Mouse (Mus musculus): ENCODE results near the gene Rsph3a. TPM values are rescaled to one million over a fixed set of nuclear protein-coding genes. Genes with fewer than 3 reads are reported as not detected.
A peak's percentile ranks its signal among the peaks of the same experiment; 100 is the strongest.
"Not testable (repeated sequence)": the region's sequence is repeated elsewhere in the genome, so short reads cannot be mapped to it uniquely, and the experiment has no call there.

Gene Rsph3a
- polyA plus RNA-seq, 1 experiment from 2014 or later, result 79.0 TPM

DNA sequence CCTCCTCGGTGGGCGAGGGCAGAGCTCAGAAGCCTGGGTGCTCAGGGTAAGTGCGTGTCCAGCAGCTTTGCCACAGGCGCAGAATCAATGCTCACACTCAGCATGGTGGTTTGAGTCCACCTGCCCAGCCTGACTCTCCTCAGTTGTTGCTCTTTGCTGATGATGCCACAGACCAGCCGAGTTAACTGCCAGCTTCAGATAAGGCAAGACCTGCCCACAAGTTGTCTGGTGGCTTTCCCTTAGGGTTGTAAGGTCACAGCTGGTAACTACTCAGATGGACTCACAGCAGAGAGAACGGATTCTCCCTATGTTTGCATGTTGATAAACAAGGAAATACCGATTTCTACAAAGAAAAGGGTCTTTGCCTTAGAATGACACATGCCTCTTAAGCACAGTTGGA lies 64.2 kb downstream of the Rsph3a start:
- H3K36me3 ChIP-seq (replicated peaks); H3K27ac ChIP-seq; H3K27me3 ChIP-seq (replicated peaks); H3K9me3 ChIP-seq; H3K4me2 ChIP-seq; ATAC-seq (replicated peaks); H3K9ac ChIP-seq; H3K4me3 ChIP-seq; H3K4me1 ChIP-seq: not testable (repeated sequence)
- WGBS, result 85% methylated on average over 6 of the region's 7 CpGs

DNA sequence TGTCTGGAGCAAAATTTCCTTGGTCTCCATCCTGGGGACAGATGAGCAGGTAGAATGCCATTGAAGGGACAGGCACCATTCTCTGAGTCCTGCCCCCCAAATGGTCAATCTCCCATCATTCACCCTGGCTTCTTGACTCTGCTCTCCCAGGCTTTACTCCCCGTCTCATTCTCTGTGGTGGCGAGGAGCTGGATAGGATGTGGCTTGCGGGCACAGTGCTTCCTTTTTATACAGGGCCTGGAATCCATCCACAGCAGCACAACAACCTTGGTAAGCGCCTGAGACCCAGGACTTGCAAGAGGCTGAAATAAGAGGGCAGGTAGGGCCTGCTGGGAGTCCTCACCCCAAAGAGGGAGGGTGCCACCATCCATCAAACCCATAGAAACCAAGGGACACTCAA lies 68.6 kb downstream of the Rsph3a start:
- ATAC-seq (replicated peaks), result not testable (repeated sequence)

DNA sequence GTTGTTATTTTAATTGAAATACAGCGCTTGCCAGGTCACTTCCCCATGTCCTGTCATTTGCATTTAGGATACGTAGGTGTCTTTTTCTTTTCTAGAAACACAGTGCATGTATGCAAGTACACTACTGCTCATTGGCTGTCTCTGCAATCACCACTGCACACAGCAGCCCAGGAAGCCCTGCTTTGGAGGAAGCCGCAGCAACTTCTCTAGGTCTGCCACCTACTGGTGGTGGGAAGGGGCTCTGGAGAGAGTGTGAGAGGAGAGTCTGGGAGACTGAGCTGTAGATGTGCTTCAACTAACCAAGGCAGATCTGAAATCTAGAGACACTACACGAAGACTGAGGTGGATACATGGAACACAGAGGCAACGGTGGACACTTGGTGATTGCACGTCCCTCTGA lies 77.3 kb downstream of the Rsph3a start:
- H3K4me2 ChIP-seq; H3K4me3 ChIP-seq; H3K27me3 ChIP-seq (replicated peaks); H3K4me1 ChIP-seq; H3K36me3 ChIP-seq (replicated peaks); H3K9me3 ChIP-seq; H3K9ac ChIP-seq; H3K27ac ChIP-seq; ATAC-seq (replicated peaks): not testable (repeated sequence)
- no CpG with 5 or more reads among the region's 6 CpGs for WGBS

More for the DNA sequence above, 68.6 kb downstream of the Rsph3a start:
- H3K4me1 ChIP-seq; H3K9ac ChIP-seq; H3K4me3 ChIP-seq; H3K36me3 ChIP-seq (replicated peaks); H3K27me3 ChIP-seq (replicated peaks); H3K27ac ChIP-seq; H3K9me3 ChIP-seq; H3K4me2 ChIP-seq: not testable (repeated sequence)
- WGBS, result 96% methylated on average over 4 of the region's 4 CpGs

DNA sequence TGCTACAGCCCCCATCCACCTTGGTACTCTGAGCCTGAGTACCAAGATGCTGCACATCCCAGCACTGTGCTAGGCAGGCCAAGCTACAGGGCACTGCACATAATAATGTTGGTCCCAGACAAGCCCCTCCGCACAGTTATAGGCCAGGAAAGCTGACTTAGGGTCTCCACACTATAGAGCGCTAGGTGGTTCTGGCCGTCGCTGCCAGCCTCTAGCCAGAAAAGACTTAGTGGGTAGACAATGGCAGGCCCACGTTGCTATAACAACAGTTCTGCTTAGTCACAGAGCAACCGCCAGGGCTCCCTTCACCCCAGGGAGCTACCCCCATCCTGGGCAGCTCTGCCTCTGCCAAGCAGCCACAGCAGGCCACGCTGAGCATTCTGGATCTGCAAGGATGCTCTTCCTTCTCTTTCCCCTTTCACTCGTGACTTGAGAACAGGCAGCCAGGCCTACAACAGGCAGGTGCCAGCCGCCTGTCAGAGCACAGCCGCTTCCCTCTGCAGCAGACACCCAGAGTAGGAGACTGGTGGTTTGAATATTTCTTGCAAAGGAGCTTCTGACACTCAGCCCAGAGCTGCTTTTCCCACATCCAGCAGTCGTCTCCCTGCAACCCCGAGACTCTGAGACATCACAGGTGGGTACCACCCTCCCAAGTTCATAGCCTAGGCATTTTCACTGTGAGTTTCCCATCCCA lies 82.2 kb downstream of the Rsph3a start:
- H3K9me3 ChIP-seq; H3K36me3 ChIP-seq (replicated peaks); H3K4me3 ChIP-seq; H3K4me1 ChIP-seq; H3K9ac ChIP-seq; H3K27ac ChIP-seq; H3K4me2 ChIP-seq; H3K27me3 ChIP-seq (replicated peaks): not testable (repeated sequence)
- no CpG with 5 or more reads among the region's 12 CpGs for WGBS
- peak; percentile 86 for ATAC-seq (replicated peaks)

Other genes with a start within 250 kb of the Rsph3a start
- 6.9 TPM in 2 replicates for gene Fndc1, start 118.3 kb upstream of the Rsph3a start, polyA plus RNA-seq (2015; fragmentation: Nextera tagmentation; extraction: Ambion mirVana)
- gene Tagap, start 19.6 kb upstream of the Rsph3a start, polyA plus RNA-seq (2015; fragmentation: Nextera tagmentation; extraction: Ambion mirVana), result 0.51 and 0.89 TPM in 2 replicates
- 0.18 and 0.61 TPM in 2 replicates for gene Gm49673, start 202.2 kb downstream of the Rsph3a start, polyA plus RNA-seq (2015; fragmentation: Nextera tagmentation; extraction: Ambion mirVana)
- 9.9 and 10.8 TPM in 2 replicates for gene Rnaset2a, start 202.5 kb downstream of the Rsph3a start, polyA plus RNA-seq (2015; fragmentation: Nextera tagmentation; extraction: Ambion mirVana)
- gene Fgfr1op, start 219.9 kb downstream of the Rsph3a start, polyA plus RNA-seq (2015; fragmentation: Nextera tagmentation; extraction: Ambion mirVana), result 25.3 and 26.4 TPM in 2 replicates